Mouse (Mus musculus) forebrain, embryonic 11.5 days (tissue): Measurements from ENCODE around the gene Hist1h2bg. TPM values are rescaled to one million over a fixed set of nuclear protein-coding genes. Genes with fewer than 3 reads are reported as not detected.

Experiments used
- ATAC-seq: fragments of 200-750 bp; cut with Nextera tagmentation; replicated peaks from 2 replicates; pipeline ENCODE4 v1.8.0; 2017; ENCODE audit warnings: moderate TSS enrichment; ENCODE audit not compliant: low FRiP score
- DNase-seq: peaks from one replicate; pipeline ENCODE4 v3.0.0-alpha.2; 2017; ENCODE audit warnings: low spot score
- H3K27ac ChIP-seq: fragments of 300-500 bp; sonication (generic); 2 replicates; pipeline ENCODE4 v1.5.1; 2014; ENCODE audit warnings: low read depth, low read length
- H3K27me3 ChIP-seq: fragments of 300-500 bp; sonication (generic); 2 replicates; pipeline ENCODE4 v1.6.1; 2014; ENCODE audit warnings: mild to moderate bottlenecking, low read length, mixed read lengths; ENCODE audit not compliant: control insufficient read depth, insufficient read depth
- H3K36me3 ChIP-seq: fragments of 300-500 bp; sonication (generic); 2 replicates; pipeline ENCODE4 v1.6.1; 2014; ENCODE audit warnings: mild to moderate bottlenecking, low read length, moderate library complexity, mixed read lengths; ENCODE audit not compliant: control insufficient read depth, insufficient read depth
- H3K4me1 ChIP-seq: fragments of 300-500 bp; sonication (generic); replicated peaks from 2 replicates; pipeline ENCODE4 v1.6.1; 2014; ENCODE audit warnings: low read length, mixed read lengths; ENCODE audit not compliant: control insufficient read depth, insufficient read depth
- H3K4me2 ChIP-seq: fragments of 300-500 bp; sonication (generic); 2 replicates; pipeline ENCODE4 v1.6.1; 2014; ENCODE audit warnings: low read depth, mild to moderate bottlenecking, low read length, moderate library complexity, mixed read lengths; ENCODE audit not compliant: severe bottlenecking
- H3K4me3 ChIP-seq: fragments of 300-500 bp; sonication (generic); 2 replicates; pipeline ENCODE4 v1.5.1; 2014; ENCODE audit warnings: low read depth, low read length
- H3K9ac ChIP-seq: fragments of 300-500 bp; sonication (generic); 2 replicates; pipeline ENCODE4 v1.6.1; 2014; ENCODE audit warnings: low read length
- H3K9me3 ChIP-seq: fragments of 300-500 bp; sonication (generic); 2 replicates; pipeline ENCODE4 v1.6.1; 2016; ENCODE audit warnings: low read length, mixed read lengths; ENCODE audit not compliant: control insufficient read depth
- WGBS: fragments of 180-500 bp; shearing (Covaris S2); extraction: QIAGEN DNeasy Blood & Tissue Kit; methylation state at CpG from one replicate; pipeline ENCODE4 v1.1.7; 2014; 5-methylcytosine and 5-hydroxymethylcytosine counted together
- polyA plus RNA-seq: library from polyadenylated mRNA; unstranded; fragments of >200 nt; fragmentation: Nextera tagmentation; extraction: Ambion mirVana; gene quantifications from 2 replicates; pipeline ENCODE4 v1.2.1, GENCODE M21; 2014

Hist1h2bg gene
- polyA plus RNA-seq, 1 experiment from 2014 or later = 7.4 TPM

GRCm38 (mm10) chr13:23605052-23605451, 33.9 kb downstream of the Hist1h2bg start:
- DNase-seq = no peak
- H3K4me2 ChIP-seq = no peak overlapping the region
- no peaks in the 10 kb centered on the region for H3K36me3 ChIP-seq
- H3K27ac ChIP-seq = no peak overlapping the region
- ATAC-seq = no peak
- no peak overlapping the region for H3K4me3 ChIP-seq
- no peaks in the 10 kb centered on the region for H3K27me3 ChIP-seq
- H3K9me3 ChIP-seq = no peaks in the 10 kb centered on the region
- WGBS = 90% methylated on average over 3 of the region's 3 CpGs
- H3K4me1 ChIP-seq = no peaks in the 10 kb centered on the region
- H3K9ac ChIP-seq = no peak overlapping the region

DNA sequence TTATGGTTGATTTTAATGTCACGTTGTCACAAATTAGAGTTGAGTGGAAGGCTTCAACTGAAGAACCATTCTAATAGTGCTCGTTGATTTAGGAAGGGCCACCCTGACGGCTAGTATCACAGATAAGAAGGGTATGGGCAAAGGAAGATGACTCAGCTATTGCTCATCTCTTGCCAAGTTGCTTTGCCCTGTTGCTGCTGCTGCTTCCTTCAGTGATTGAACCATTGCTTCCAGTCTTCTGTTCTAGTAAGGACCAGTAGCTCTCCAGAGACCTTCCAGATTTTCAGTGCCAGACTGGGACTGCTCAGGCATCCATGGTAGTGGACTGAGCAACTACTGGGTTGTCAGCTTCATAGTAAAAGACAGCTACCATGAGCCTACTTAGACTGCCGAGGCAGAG, 38.0 kb downstream of the Hist1h2bg start:
- ATAC-seq (no peak), DNase-seq (no peak)
- Histone ChIP-seq H3K9me3 (no peaks in the 10 kb centered on the region), H3K9ac (no peak overlapping the region), H3K27ac (no peak overlapping the region), H3K4me1 (no peaks in the 10 kb centered on the region), H3K4me2 (no peak overlapping the region), H3K36me3 (no peaks in the 10 kb centered on the region), H3K4me3 (no peak overlapping the region), H3K27me3 (no peaks in the 10 kb centered on the region)
- 85% methylated on average over 4 of the region's 4 CpGs for WGBS

DNA sequence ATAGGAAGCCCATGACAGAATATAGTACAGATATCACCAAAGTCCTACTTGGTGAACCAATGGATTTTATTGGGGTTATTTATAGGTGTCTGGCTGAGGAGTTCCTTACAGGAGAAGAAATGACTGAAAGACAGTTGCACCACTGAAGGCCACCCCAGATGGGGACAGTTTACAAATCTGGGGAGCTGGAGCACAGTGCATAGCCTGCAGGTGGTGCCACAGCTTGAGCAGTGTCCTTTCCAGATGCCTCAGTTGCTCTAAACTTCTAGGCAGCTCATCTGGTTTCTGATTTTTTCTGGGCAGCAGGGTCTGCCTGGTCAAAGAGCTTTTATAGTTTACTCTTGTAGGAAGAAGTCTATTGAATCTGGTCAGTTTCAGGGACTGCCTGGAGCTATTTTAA, 38.6 kb downstream of the Hist1h2bg start:
- no peak overlapping the region for H3K4me3 ChIP-seq
- H3K36me3 ChIP-seq = no peaks in the 10 kb centered on the region
- H3K4me2 ChIP-seq = no peak overlapping the region
- H3K9ac ChIP-seq = no peak overlapping the region
- no peak overlapping the region for H3K27ac ChIP-seq
- DNase-seq (no peak), ATAC-seq (no peak)
- no peaks in the 10 kb centered on the region for H3K9me3 ChIP-seq
- no peaks in the 10 kb centered on the region for H3K4me1 ChIP-seq
- H3K27me3 ChIP-seq = no peaks in the 10 kb centered on the region

- H3K4me1 ChIP-seq = no peaks in the 10 kb centered on the region
- H3K4me2 ChIP-seq = no peak overlapping the region
- no peaks in the 10 kb centered on the region for H3K27me3 ChIP-seq
- H3K36me3 ChIP-seq = no peaks in the 10 kb centered on the region
- no peak overlapping the region for H3K9ac ChIP-seq
- H3K9me3 ChIP-seq = no peaks in the 10 kb centered on the region
- no peak overlapping the region for H3K4me3 ChIP-seq
- DNase-seq (no peak), ATAC-seq (no peak)
- H3K27ac ChIP-seq = no peak overlapping the region
- WGBS = 70% methylated on average over 2 of the region's 2 CpGs
These were observed 39.2 kb downstream of the Hist1h2bg start for GRCm38 (mm10) chr13:23610393-23610792.

GRCm38 (mm10) chr13:23611638-23612037, 40.4 kb downstream of the Hist1h2bg start:
- DNase-seq = no peak
- Histone ChIP-seq H3K4me2 (no peak overlapping the region), H3K27me3 (no peaks in the 10 kb centered on the region), H3K4me1 (no peaks in the 10 kb centered on the region), H3K36me3 (no peaks in the 10 kb centered on the region), H3K9ac (no peak overlapping the region), H3K9me3 (no peaks in the 10 kb centered on the region), H3K4me3 (no peak overlapping the region), H3K27ac (no peak overlapping the region)
- no peak for ATAC-seq
- 88% methylated on average over 3 of the region's 3 CpGs for WGBS

DNA sequence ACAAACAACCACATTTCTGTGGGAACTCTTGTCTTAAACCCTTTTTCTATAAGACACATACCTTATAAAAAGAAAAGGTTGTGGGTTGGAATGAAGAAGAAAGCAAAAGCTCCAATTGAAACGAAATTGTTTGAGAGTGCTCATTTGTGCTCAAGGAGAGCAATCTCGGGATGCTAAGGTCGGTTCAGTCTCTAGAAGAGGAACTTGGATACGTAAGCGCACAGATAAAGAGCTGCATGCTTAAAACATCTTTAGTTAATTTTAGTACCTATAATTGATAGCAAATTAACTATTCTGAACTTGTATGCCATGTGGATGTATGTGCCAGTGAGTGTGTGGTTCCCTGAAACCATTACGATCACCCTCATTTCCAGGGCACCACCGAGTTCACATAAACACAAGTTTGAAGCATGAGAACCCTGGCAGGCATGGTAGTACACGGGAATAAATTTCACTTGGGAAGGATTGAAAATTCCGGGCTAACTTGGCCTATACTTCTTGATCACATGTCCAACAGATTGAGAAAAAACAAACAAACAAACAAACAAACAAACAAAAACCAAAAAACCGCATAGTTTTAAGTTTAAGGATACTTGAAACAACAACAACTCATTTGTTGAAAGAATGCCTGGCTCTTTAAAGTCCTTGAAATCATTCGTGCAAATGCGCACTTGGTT, 49.0 kb downstream of the Hist1h2bg start:
- Histone ChIP-seq H3K4me3 (peak overlapping the region; percentile 67), H3K4me1 (no peaks in the 10 kb centered on the region; the same call in 1 of the 2 replicates), H3K9me3 (no peaks in the 10 kb centered on the region), H3K4me2 (peak overlapping the region; percentile 84), H3K27me3 (no peaks in the 10 kb centered on the region), H3K36me3 (no peaks in the 10 kb centered on the region), H3K27ac (peak overlapping the region; percentile 100), H3K9ac (peak overlapping the region; percentile 97)
- WGBS = 55% methylated on average over 12 of the region's 12 CpGs
- ATAC-seq (no peak), DNase-seq (no peak)

- peak within 1 kb of the TSS; percentile 100 for H3K27ac ChIP-seq
- DNase-seq = peak; percentile 75
- H3K4me1 ChIP-seq = no peaks in the 10 kb centered on the region; the same call in 1 of the 2 replicates
- WGBS = under 1% methylated on average over 27 of the region's 27 CpGs
- no peaks in the 10 kb centered on the region for H3K27me3 ChIP-seq
- peak within 1 kb of the TSS; percentile 97 for H3K9ac ChIP-seq
- H3K36me3 ChIP-seq = no peaks in the 10 kb centered on the region
- H3K4me3 ChIP-seq = peak within 1 kb of the TSS; percentile 67
- ATAC-seq = peak; percentile 80
- no peaks in the 10 kb centered on the region for H3K9me3 ChIP-seq
- peak within 1 kb of the TSS; percentile 84 for H3K4me2 ChIP-seq
These were observed 49.7 kb downstream of the Hist1h2bg start, which contains the start of gene Hist1h2be for GRCm38 (mm10) chr13:23620733-23621531. Gene Hist1h2be, minus strand, starts transcription at chr13:23621124.
